Mouse (Mus musculus): ENCODE results near the gene Stk25.

DNA sequence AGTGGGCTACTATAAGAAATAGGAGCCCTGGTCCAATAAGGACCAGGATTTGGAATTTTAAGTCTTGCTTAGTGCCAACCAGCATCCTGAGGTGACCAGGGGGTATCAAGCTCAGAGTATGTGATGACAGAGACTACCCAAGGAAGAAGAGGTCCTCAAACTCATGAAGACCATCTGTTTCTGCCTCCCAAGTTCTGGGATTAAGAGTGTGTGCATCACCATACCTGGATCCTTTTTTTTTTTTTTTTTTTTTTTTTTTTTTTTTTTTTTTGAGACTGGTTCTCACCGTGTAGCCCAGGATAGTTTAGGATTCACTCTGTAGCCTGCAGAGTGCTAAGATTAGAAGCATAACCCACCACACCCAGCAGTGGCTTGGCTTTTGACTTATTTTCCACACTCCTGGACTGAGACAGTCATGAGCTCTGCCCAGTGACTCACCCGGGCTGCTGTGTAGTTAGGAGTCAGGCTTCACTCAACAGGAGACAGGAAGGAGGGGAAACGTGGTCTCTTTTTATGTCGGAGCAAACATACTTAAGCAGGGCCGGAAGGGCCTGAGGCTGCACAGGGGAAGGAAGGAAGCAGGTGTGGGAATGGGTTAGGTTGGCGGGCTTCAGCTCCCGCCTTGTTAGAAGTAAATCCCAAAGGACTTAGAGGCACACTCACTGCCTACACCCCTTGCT, 21.6 kb upstream of the Stk25 start:
- TF ChIP-seq POLR2A (IDR thresholded peaks at IDR 0.05; ENCODE audit: extremely low read depth, insufficient read depth, low read length) (no peak), CTCF (IDR thresholded peaks at IDR 0.05; ENCODE audit: low read depth, low read length) (no peak)

Measured in liver, adult 2 months (tissue).